Mouse (Mus musculus) lung, postnatal 0 days (tissue): Measurements from ENCODE around the gene Sh3d19.

Experiments
- CTCF ChIP-seq: IDR thresholded peaks from 2 replicates; pipeline ENCODE4 v1.5.1; 2016; ENCODE audit warnings: antibody characterized with exemption, mild to moderate bottlenecking
- EP300 ChIP-seq: IDR thresholded peaks from 2 replicates; pipeline ENCODE4 v1.6.1; 2016; ENCODE audit warnings: antibody characterized with exemption, mild to moderate bottlenecking, control low read depth

DNA sequence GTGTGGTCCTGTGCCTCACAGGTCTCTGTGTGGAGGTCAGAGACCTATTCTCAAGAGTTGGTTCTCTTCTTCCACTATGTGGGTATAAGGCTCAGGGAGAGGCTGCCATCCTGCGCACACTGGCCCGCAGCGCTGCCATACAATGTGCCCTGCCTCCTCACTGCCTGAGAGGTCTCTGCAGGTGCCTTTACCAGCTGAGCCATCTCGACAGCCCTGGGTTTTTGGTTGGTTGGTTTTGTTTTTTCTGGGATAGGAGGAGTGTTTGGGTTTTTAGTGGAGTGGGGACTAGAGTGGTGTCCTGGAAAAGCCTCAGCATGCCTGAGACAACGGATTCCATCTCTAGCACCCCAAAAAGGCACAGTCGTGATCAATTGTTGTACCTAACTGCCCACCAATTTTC lies 172.4 kb downstream of the Sh3d19 start:
- TF ChIP-seq CTCF: no peak
- TF ChIP-seq EP300: no peak
